Mouse (Mus musculus) CH12.LX (cell line): ENCODE results near the gene Foxq1. TPM values are rescaled to one million over a fixed set of nuclear protein-coding genes. Genes with fewer than 3 reads are reported as not detected.

Source experiments
- DNase-seq: peaks from one replicate; pipeline ENCODE4 v3.0.0-alpha.2; 2013; ENCODE audit errors: extremely low read depth
- H3K27ac ChIP-seq: 2 replicates; pipeline ENCODE4 v1.5.1; 2012; ENCODE audit warnings: low read depth, mild to moderate bottlenecking, control low read depth, moderate library complexity; ENCODE audit not compliant: insufficient read depth
- H3K27me3 ChIP-seq: replicated peaks from 2 replicates; pipeline ENCODE3; 2012; ENCODE audit warnings: inconsistent platforms
- H3K36me3 ChIP-seq, 2 experiments: replicated peaks in 1 of 2; 2 replicates each; pipeline versions ENCODE3 to v1.6.1; 2012; ENCODE audit warnings: inconsistent platforms in 1 of 2, low read length in 1 of 2, mild to moderate bottlenecking in 1 of 2, mixed read lengths in 1 of 2, moderate library complexity in 1 of 2; ENCODE audit not compliant: control insufficient read depth in 1 of 2, insufficient read depth in 1 of 2
- H3K4me1 ChIP-seq, 2 experiments: 2 replicates each; pipeline ENCODE4 v1.6.1; 2012; ENCODE audit warnings: inconsistent platforms in 1 of 2, moderate library complexity in 1 of 2; ENCODE audit not compliant: insufficient read depth in 2 of 2, control insufficient read depth in 1 of 2
- H3K4me2 ChIP-seq: 2 replicates; pipeline ENCODE4 v1.6.1; 2012; ENCODE audit warnings: low read depth, mild to moderate bottlenecking, control low read depth; ENCODE audit not compliant: poor library complexity, insufficient read depth, severe bottlenecking
- H3K4me3 ChIP-seq, 3 experiments: fragments of 150-350 bp in 1 of 3; sonication (generic) in 1 of 3; replicated peaks in 1 of 3; 2 replicates each; pipeline versions ENCODE3 to v1.5.1; 2011 to 2012; ENCODE audit warnings: low read depth in 2 of 3, low read length in 2 of 3, mild to moderate bottlenecking in 2 of 3, moderate library complexity in 2 of 3, control low read depth in 1 of 3, improper control_type of control experiment in 1 of 3, inconsistent platforms in 1 of 3, mixed read lengths in 1 of 3; ENCODE audit not compliant: poor library complexity in 1 of 3
- H3K79me2 ChIP-seq: replicated peaks from 2 replicates; pipeline ENCODE4 v1.6.1; 2012; ENCODE audit warnings: mild to moderate bottlenecking, moderate library complexity; ENCODE audit not compliant: control insufficient read depth, poor library complexity, insufficient read depth, severe bottlenecking; ENCODE audit errors: extremely low read depth
- H3K9ac ChIP-seq: 2 replicates; pipeline ENCODE4 v1.6.1; 2012; ENCODE audit warnings: low read depth, mild to moderate bottlenecking, control low read depth, moderate library complexity; ENCODE audit not compliant: insufficient read depth
- H3K9me3 ChIP-seq: replicated peaks from 2 replicates; pipeline ENCODE3; 2012; ENCODE audit warnings: low read length, inconsistent platforms, mixed read lengths
- ELF1 ChIP-seq: IDR thresholded peaks from 2 replicates; pipeline ENCODE4 v1.6.1; 2014; ENCODE audit warnings: low read depth, mild to moderate bottlenecking, inconsistent platforms, low read length, improper control_type of control experiment
- ETS1 ChIP-seq: conservative IDR thresholded peaks from 2 replicates; pipeline ENCODE4 v1.6.1; 2012; ENCODE audit warnings: low read depth, mild to moderate bottlenecking, inconsistent platforms, low read length, improper control_type of control experiment, moderate library complexity
- KAT2A ChIP-seq: IDR thresholded peaks from 2 replicates; pipeline ENCODE4 v1.6.1; 2012; ENCODE audit warnings: low read length, improper control_type of control experiment, inconsistent platforms; ENCODE audit not compliant: insufficient replicate concordance
- MAX ChIP-seq: IDR thresholded peaks from 2 replicates; pipeline ENCODE4 v1.6.1; 2011; ENCODE audit warnings: low read length, improper control_type of control experiment
- MAZ ChIP-seq: IDR thresholded peaks from 2 replicates; pipeline ENCODE4 v1.6.1; 2012; ENCODE audit warnings: low read depth, mild to moderate bottlenecking, inconsistent platforms, low read length, improper control_type of control experiment, moderate library complexity
- MEF2A ChIP-seq: IDR thresholded peaks from 2 replicates; pipeline ENCODE4 v1.6.1; 2014; ENCODE audit warnings: low read depth, mild to moderate bottlenecking, inconsistent platforms, low read length, improper control_type of control experiment, borderline replicate concordance
- MXI1 ChIP-seq: IDR thresholded peaks from 2 replicates; pipeline ENCODE4 v1.6.1; 2011; ENCODE audit warnings: mild to moderate bottlenecking, low read depth, low read length, improper control_type of control experiment
- MYC ChIP-seq: IDR thresholded peaks from 2 replicates; pipeline ENCODE4 v1.6.1; 2011; ENCODE audit warnings: low read depth, mild to moderate bottlenecking, improper control_type of control experiment, low read length
- PAX5 ChIP-seq: IDR thresholded peaks from 2 replicates; pipeline ENCODE4 v1.6.1; 2012; ENCODE audit warnings: low read length, inconsistent platforms, mixed read lengths
- POLR2AphosphoS2 ChIP-seq: IDR thresholded peaks from 2 replicates; pipeline ENCODE4 v1.6.1; 2011; ENCODE audit warnings: low read depth, low read length, improper control_type of control experiment
- SIN3A ChIP-seq: IDR thresholded peaks from 2 replicates; pipeline ENCODE4 v1.6.1; 2012; ENCODE audit warnings: low read length, improper control_type of control experiment, inconsistent platforms
- TBP ChIP-seq: conservative IDR thresholded peaks from 2 replicates; pipeline ENCODE4 v1.6.1; 2011; ENCODE audit warnings: low read depth, low read length, improper control_type of control experiment
- UBTF ChIP-seq: IDR thresholded peaks from 2 replicates; pipeline ENCODE4 v1.6.1; 2012; ENCODE audit warnings: low read depth, mild to moderate bottlenecking, inconsistent platforms, low read length, improper control_type of control experiment, moderate library complexity
- USF1 ChIP-seq: IDR thresholded peaks from 2 replicates; pipeline ENCODE4 v1.6.1; 2014; ENCODE audit warnings: low read depth, mild to moderate bottlenecking, inconsistent platforms, low read length, improper control_type of control experiment
- USF2 ChIP-seq: conservative IDR thresholded peaks from 2 replicates; pipeline ENCODE4 v1.6.1; 2011; ENCODE audit warnings: low read depth, low read length, improper control_type of control experiment
- ZC3H11A ChIP-seq: IDR thresholded peaks from 2 replicates; pipeline ENCODE4 v1.6.1; 2012; ENCODE audit warnings: low read depth, mild to moderate bottlenecking, inconsistent platforms, low read length, improper control_type of control experiment
- ZKSCAN1 ChIP-seq: IDR thresholded peaks from 2 replicates; pipeline ENCODE4 v1.6.1; 2012; ENCODE audit warnings: low read depth, inconsistent platforms, low read length, improper control_type of control experiment, borderline replicate concordance
- ZNF384 ChIP-seq: IDR thresholded peaks from 2 replicates; pipeline ENCODE4 v1.6.1; 2012; ENCODE audit warnings: low read depth, low read length, improper control_type of control experiment, inconsistent platforms
- dilution Hi-C: fragments of 300-500 bp; cut with MboI; formaldehyde crosslinking; loops from 2 replicates; pipeline ENCODE4 v1.14.3; 2020; ENCODE audit warnings: low sequenced_read_pairs; ENCODE audit not compliant: extremely low pct_unique_long_range_greater_than_20kb, extremely low pct_ligation_motif_present
- in situ Hi-C: fragments of 300-500 bp; cut with MboI; formaldehyde crosslinking; loops from 3 replicates; pipeline ENCODE4 v1.14.3; 2019; ENCODE audit warnings: low sequenced_read_pairs, low pct_ligation_motif_present, low pct_unique_long_range_greater_than_20kb, mixed read lengths
- polyA plus RNA-seq: library from polyadenylated mRNA; unstranded; fragments of >175 nt; gene quantifications from 2 replicates; pipeline ENCODE4 v1.2.1, GENCODE M21; 2012; ENCODE audit warnings: low read depth; ENCODE audit not compliant: insufficient read length
- total RNA-seq, 2 experiments: library from RNA; depleted of rRNA; stranded (reverse); fragments of 300-350 nt in 1 of 2; fragments of >200 nt in 1 of 2; gene quantifications; 2 replicates each; pipeline ENCODE4 v1.2.3; 2012 to 2014

Gene Foxq1
- total and polyA plus RNA-seq, 3 experiments, result not detected

GRCm38 (mm10) chr13:31603964-31604363 is 48.0 kb downstream of the Foxq1 start:
- TF ChIP-seq SIN3A (no peak), UBTF (no peak), TBP (no peak), USF2 (no peak), ETS1 (no peak), ZNF384 (no peak), MEF2A (no peak), MXI1 (no peak), ELF1 (no peak), USF1 (no peak), MYC (no peak), PAX5 (no peak), MAX (no peak), KAT2A (no peak), MAZ (no peak), ZC3H11A (no peak), ZKSCAN1 (no peak), POLR2AphosphoS2 (no peak)
- no peak overlapping the region for H3K9ac ChIP-seq
- H3K79me2 ChIP-seq, result no peaks in the 10 kb centered on the region
- H3K9me3 ChIP-seq, result no peaks in the 10 kb centered on the region
- no peak overlapping the region for H3K4me2 ChIP-seq
- no peaks in the 10 kb centered on the region for H3K27me3 ChIP-seq
- in situ Hi-C loops (no loop called here), dilution Hi-C loops (no loop called here)
- H3K27ac ChIP-seq, result no peak overlapping the region
- H3K4me3 ChIP-seq, result no peak overlapping the region
- no peak for DNase-seq
- H3K36me3 ChIP-seq, result no peaks in the 10 kb centered on the region
- H3K4me1 ChIP-seq, result peaks cover 5 to 14% of the 10 kb centered on the region in 2 experiments; a peak in 3 of 4 replicates

Other genes with a start within 250 kb of the Foxq1 start
- gene A530084C06Rik, start 3.2 kb downstream of the Foxq1 start, total RNA-seq (2012; rRNA removed), result not detected in 2 replicates
- gene A530084C06Rik, start 3.2 kb downstream of the Foxq1 start, total RNA-seq (2014; rRNA removed), result not detected in 2 replicates
- not detected in 2 replicates for gene A530084C06Rik, start 3.2 kb downstream of the Foxq1 start, polyA plus RNA-seq
- gene Foxf2, start 69.7 kb downstream of the Foxq1 start, total RNA-seq (2012; rRNA removed), result not detected in 2 replicates
- gene Foxf2, start 69.7 kb downstream of the Foxq1 start, total RNA-seq (2014; rRNA removed), result not detected in 2 replicates
- not detected in 2 replicates for gene Foxf2, start 69.7 kb downstream of the Foxq1 start, polyA plus RNA-seq